Mouse (Mus musculus) brain, embryonic 14.5 days (tissue): Measurements from ENCODE around the gene Nfxl1. TPM values are rescaled to one million over a fixed set of nuclear protein-coding genes. Genes with fewer than 3 reads are reported as not detected.
A peak's percentile ranks its signal among the peaks of the same experiment; 100 is the strongest.

Experiments
- DNase-seq: peaks from one replicate; pipeline ENCODE4 v3.0.0-alpha.2; 2011; ENCODE audit warnings: low read depth
- CTCF ChIP-seq: fragments of 200-500 bp; IDR thresholded peaks from 2 replicates; pipeline ENCODE4 v1.5.1; 2012; ENCODE audit warnings: inconsistent platforms, mild to moderate bottlenecking, moderate library complexity, borderline replicate concordance; ENCODE audit not compliant: insufficient read depth, insufficient read length; ENCODE audit errors: extremely low read depth
- POLR2A ChIP-seq: fragments of 200-500 bp; IDR thresholded peaks from 2 replicates; pipeline ENCODE4 v1.6.1; 2012; ENCODE audit warnings: mild to moderate bottlenecking, inconsistent platforms, borderline replicate concordance; ENCODE audit not compliant: poor library complexity, insufficient read depth, insufficient read length, severe bottlenecking; ENCODE audit errors: extremely low read depth
- polyA plus RNA-seq: library from polyadenylated mRNA; depleted of rRNA; stranded (reverse); fragments of >200 nt; gene quantifications from 2 replicates; pipeline ENCODE4 v1.2.3, GENCODE M21; 2012; rRNA removed

Gene Nfxl1
- polyA plus RNA-seq, 1 experiment = 21.6 TPM

- DNase-seq = no peak
- TF ChIP-seq POLR2A (no peak), CTCF (no peak)
These were observed 65.6 kb downstream of the Nfxl1 start for GRCm38 (mm10) chr5:72493906-72494305.

- DNase-seq = no peak
These were observed 68.3 kb downstream of the Nfxl1 start for GRCm38 (mm10) chr5:72491232-72491631.

GRCm38 (mm10) chr5:72480456-72480855 lies 79.0 kb downstream of the Nfxl1 start:
- TF ChIP-seq CTCF (no peak), POLR2A (no peak)
- peak; percentile 13 for DNase-seq

More at GRCm38 (mm10) chr5:72491232-72491631, 68.3 kb downstream of the Nfxl1 start:
- no peak for TF ChIP-seq CTCF

GRCm38 (mm10) chr5:72472317-72473009 lies 87.0 kb downstream of the Nfxl1 start:
- TF ChIP-seq CTCF = no peak
- TF ChIP-seq POLR2A = no peak
- no peak for DNase-seq

- TF ChIP-seq CTCF (no peak), POLR2A (no peak)
- no peak for DNase-seq
These were observed 87.7 kb downstream of the Nfxl1 start for GRCm38 (mm10) chr5:72471746-72472145.

- TF ChIP-seq CTCF (no peak), POLR2A (no peak)
- no peak for DNase-seq
These were observed 94.6 kb downstream of the Nfxl1 start for GRCm38 (mm10) chr5:72464932-72465331.

Other genes starting within 250 kb of the Nfxl1 start
- gene Corin, start 55.2 kb downstream of the Nfxl1 start, polyA plus RNA-seq = 0.81 and 2.3 TPM in 2 replicates
- gene Zar1, start 21.6 kb upstream of the Nfxl1 start, polyA plus RNA-seq = 1.6 and 2.0 TPM in 2 replicates
- 3.5 and 4.6 TPM in 2 replicates for gene Gm5868, start 27.9 kb upstream of the Nfxl1 start, polyA plus RNA-seq
- gene Cnga1, start 84.6 kb upstream of the Nfxl1 start, polyA plus RNA-seq = not detected in 2 replicates
- 0.52 and 0.54 TPM in 2 replicates for gene Nipal1, start 88.1 kb upstream of the Nfxl1 start, polyA plus RNA-seq
- gene Txk, start 193.1 kb upstream of the Nfxl1 start, polyA plus RNA-seq = 0.07 and 0.08 TPM in 2 replicates